Mouse (Mus musculus): ENCODE measurements around the gene Gde1.
A peak's percentile ranks its signal among the peaks of the same experiment; 100 is the strongest.

The Gde1 gene

DNA sequence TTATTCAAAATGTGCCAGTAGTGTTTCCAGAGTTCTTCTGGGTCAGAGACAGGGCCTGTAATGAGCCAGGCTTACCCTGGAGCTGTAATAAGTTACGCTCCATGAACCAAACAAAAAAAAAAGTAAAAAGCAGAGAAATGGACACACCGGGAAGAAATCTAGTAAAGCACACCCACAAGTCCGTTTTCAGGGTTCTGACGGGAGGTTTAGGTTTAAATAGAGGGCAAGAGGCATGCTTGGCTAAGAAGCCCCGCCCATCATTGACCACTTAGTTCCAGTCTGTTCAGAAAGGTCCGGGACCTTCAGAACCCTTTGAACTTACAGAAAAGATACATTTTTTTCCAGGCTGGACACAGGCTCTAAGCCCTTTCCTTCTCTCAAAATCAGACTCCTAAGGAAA, 473 bp upstream of the Gde1 start:
- DNase-seq: no peak

DNA sequence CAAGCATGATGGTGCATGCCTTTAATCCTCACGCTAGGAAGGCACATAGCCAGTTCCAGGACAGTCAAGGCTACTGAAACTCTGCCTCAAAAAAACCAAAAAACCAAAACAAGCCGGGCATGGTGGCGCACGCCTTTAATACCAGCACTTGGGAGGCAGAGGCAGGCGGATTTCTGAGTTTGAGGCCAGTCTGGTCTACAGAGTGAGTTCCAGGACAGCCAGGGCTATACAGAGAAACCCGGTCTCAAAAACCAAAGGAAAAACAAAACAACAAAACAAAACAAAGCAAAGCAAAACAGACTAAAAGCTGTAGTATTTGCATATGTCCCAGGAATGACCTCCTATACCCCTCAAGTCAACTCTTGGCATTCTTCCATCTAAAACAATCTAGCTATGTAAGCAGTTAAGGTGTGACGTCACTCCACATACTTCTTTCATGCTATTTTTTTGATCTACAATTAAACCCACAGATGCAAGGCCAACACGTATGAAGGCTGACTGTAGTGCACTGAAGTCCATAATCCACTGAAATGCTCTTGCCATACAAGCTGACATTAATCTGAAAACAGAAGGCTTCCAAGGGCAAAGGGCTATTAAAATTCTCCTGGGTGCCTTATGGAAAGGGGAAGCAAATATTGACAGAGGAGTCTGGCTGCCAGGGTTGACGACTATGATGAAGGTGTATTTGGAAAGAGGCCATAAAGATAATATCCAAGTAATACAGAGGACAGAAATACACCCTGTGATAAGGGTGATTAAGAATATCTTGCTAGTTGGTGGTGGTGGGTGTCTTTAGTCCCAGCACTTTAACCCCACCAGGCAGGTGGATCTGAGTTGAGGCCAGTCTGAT, 1.4 kb downstream of the Gde1 start:
- no peak for DNase-seq

DNA sequence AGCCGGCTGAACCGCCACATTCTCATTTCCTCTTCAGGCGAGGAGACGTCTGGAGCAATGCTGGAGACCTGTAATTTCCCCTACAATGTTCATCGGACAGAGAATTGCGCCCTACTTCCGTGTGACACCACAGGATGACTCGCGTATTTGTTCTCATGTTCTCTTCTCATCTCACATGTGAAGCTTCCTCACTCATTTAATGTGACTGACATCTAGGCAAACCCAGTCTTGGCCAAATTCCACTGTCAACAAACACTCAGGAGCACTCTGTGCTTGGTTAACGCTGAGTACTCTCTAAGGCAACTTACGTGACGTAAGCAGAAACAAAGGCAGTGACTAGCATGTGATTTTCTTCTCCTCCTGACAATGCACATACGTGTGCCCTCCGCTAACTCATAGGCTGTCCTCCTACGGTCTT, 2.4 kb downstream of the Gde1 start:
- DNase-seq: no peak

DNA sequence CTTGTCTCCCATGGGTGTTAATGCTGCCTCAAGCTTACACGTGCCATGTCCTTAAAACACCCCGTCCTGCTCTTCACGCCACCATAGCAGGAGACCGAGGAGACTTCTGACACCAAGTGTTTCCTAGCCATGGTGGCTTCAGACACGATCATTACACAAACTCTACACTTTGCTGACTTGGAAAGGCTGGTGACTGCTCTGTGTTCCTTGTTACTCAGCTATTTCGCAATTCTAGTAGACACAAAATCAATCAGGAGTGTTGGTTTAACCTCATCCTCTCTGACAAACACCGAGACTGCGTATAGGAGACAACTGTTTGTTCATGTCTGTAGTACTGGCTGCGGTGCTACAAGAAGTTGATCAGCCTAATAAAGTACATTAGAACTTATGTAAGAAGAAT, 6.7 kb downstream of the Gde1 start:
- no peak for DNase-seq

DNA sequence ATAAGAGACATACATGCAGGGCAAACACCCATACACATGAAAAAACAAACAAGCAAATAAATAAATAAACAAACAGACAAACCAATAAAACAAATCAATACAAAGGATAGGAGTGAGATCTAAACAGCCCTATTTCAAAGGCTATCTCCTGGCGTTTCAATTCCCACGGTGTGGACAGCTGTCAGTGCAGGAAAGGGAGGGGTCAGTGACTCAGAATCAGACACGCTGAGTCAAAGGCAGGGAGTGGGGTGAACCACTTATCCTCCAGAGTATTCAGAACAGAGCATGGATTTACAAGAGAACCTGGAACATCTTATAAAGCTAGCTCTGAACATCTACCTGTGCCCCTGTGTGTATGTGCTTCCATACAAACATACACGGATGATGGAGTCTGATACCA, 8.4 kb downstream of the Gde1 start:
- no peak for DNase-seq

DNA sequence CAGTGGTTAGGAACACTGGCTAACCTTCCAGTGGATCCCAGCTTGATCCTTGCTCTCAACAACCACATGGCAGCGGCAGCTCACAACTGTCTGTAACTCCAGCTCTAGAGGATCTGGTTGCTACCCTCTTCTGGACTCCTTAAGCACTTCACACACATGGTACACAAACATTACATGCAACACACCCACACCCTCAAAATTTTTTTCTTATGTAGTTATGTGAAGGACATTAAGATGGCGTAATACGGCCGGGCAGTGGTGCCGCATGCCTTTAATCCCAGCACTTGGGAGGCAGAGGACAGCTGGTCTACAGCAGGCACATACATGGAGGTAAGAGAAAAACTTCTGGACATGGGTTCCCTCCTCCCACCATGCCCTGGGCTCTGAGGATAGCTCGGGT, 9.4 kb downstream of the Gde1 start:
- no peak for DNase-seq

DNA sequence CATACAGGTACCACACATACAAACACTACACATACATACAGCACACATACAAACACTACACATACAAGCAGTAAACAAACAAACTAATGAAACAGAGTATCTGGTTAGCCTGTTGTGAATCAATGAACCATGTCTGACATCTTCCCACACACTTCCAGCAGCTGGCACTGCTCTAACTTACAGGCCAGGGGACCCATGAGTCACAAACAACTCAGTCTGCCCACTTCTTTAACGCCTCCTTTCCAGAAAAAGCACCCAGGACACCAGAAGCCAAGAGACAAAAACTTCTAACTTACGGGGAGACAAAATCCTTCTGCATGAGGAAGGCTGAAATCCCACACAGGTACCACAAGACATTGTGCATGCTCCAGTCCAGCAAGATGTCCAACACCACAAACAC, 14.3 kb downstream of the Gde1 start:
- DNase-seq: no peak

DNA sequence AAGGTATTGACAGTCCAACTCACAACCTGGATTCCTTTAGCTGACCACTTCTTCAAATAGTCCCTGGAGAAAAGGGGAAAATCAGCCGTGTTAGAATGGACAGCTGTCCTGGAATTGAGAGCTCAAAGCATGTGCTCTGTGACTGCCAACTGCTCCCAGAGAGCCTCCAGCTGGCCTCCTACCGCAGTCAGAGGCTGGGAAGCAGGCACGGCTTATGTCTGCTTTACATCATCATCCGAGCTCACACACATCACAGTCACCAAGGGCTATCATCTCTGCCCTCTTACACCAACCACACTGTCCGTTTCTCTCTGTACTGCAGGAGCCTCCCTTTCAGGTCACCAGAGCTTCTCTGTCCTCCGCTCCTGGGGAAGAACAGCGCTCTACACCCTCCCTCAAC, 16.5 kb downstream of the Gde1 start:
- DNase-seq: peak; percentile 62

DNA sequence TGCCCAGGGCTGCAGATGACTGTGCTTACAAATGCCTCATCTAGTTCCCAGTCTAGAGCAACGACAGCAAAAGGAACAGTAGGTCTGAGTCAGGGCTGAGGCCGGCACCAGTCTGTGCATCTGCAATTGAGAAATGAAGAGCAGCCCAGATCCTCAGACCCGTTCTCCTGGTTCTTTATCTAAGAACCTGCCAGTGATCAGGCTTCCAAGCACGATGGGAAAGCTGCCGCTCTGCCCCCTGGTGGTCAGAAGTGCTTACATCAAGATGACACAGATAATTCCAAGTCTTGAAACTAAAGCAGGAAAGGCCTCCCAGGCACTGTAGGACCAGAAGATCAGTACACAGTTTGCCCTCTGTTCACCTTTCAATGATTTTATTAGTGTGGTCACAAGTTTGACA, 17.4 kb downstream of the Gde1 start:
- DNase-seq: peak; percentile 79

DNA sequence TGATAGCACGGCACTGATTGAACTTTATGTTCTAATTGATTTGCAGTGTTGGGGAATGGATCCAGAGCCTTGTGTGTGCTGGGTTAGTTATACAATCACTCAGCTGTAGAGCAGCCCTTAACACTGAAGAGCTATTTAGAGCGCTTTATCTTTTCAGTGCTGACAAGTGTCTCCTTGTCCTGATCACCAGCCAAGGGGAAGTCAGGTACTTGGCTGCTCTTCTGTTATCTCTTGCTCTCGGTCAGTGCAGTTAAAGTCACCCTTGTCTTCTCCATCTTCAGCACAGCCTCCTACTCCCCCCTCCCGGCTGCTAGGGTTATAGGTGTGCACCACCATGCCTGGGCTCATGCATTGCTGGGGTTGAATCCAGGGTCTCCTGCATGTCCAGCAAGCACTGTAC, 28.8 kb downstream of the Gde1 start:
- no peak for DNase-seq

DNA sequence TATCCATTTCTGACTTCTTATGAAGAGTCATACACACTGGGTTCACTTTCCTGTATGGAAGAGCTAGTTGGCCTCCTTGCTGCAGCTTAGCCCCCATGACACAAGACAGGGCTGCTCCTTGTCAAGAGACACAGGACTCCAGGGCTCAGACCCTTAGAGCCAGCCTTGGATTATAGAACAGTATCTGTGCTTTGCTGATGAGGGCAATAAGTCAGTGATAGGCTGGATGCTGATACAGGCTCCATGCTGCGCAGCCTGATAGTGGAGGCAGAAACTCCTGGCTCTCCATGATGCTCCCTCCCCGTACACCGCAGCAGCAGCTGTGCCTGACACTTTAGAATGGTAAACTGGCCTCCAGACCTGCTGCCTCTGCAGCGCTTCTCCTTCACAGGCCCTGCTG, 35.4 kb downstream of the Gde1 start:
- no peak for DNase-seq

DNA sequence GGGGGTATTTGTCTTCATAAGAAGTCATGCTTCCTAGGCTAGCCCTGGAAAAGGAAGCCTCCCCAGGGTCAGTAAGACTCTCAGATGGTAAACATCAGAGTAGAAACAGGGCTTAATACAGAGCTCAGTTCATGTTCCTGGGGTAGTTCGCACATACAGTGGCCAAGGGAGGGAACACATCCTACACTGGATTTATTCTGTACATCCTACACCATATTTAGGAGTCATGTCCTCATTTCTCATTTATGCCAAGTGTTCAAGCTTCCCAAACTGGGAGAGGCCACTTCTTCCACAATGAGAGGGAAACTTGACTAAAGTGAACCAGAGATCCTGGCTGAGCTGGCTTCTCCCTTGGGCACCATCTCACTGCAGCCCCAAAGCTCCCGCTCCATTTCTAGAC, 37.8 kb downstream of the Gde1 start:
- no peak for DNase-seq

DNA sequence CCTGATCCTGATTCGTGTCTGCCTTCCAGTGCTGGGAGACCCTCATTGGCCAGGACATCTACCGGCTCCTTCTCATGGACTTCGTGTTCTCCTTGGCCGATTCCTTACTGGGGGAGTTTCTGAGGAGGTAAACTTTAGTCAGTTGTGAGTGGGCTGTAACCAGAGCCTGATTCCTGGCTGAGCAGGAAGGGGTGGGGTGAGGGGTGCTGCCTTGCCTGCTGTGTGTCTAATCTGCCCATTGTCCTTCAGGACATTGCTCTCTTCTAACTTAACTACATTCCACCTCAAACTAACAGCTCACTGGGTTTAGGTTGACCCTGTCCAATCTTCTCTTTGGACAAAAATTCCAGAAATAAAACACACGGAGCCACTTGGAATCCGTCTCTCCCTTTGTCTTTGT, 48.8 kb downstream of the Gde1 start:
- DNase-seq: no peak

DNA sequence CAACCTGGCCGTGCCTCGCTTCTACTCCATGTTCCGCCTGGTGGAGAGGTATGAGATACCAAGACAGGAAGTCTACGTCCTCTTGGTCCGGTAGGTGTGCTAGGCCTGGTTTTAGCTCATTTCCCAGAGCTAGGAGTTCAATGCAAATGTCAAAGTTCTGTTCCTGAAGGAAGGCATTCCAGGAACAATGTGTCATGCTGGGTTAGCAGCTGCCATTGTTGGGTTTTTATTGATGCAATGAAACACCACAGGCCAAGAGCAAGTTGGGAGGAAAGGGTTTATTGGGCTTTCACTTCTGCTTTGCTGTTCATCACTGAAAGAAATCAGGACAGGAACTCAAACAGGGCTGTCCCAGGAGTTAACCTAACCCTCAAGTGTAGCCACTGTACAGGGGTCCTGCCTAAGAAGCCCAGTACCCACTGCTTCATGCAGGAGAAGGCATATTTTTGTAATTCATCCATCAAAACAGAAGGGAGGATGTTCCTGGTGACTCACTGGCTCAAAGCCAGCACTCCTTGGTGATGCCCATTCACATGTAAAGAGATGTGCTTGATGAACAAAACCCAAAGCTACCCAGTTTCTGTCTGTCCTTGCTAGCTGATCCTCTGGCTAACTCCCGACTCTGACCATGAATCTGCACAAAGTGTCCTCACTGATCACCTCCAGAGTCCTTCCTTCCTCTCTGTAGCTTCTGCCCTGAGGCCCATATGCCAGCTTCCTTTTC, 52.8 kb downstream of the Gde1 start:
- peak; percentile 43 for DNase-seq

DNA sequence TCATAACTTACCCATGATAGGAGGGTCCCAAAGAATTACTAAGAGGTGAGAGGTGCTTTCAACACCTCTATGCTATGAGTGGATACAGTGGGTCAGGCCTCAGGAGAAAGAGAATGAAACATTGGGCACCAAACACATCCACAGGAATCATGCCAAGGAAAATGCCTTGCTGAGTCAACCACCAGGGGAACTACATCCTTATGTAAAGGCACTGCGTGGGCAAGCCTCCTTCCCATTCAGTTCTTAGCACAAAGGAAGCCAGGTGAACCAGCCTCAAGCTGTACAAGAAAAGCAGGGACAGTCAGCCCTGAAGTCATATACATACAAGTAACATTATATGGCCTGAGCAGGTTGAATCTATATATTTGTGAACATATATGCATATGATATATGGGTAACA, 54.7 kb downstream of the Gde1 start:
- no peak for DNase-seq

DNA sequence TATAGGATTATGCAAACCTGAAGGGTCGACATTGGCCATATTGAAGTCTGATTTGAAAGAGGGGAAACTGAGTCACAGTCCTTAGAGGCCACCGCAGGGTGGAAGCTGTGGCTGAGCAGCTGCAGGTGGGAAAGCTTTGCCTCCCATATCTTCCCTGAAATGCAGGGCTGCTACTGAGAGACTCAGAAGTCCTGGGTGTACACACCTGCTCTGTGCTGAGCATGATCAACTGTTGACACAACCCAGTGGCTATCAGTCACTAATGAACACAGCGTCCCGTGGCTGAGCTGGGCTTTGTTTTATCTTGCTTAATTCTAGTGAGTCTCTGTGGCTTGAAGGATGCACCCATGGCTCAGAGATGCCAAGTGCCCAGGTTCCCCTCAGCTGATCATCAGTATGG, 55.5 kb downstream of the Gde1 start:
- no peak for DNase-seq

DNA sequence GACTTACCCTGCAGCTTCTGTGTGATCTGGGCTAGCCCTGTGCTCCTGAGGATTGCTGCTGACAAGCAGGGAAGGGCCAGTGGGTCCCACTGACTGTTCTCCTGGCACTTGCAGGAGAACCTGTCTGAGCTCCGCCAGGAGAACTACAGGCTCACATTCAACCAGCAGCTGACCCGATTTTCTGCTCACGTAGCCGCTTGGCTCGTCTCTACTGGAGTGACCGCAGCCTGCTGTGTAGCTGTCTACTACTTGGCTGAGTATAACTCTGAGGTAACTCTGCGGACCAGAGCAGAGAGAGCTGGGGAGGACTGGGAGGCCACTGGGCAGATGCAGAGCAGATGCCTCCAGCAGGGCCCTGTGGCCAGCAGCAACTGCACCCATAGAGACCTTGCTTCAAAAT, 56.2 kb downstream of the Gde1 start:
- peak; percentile 47 for DNase-seq

DNA sequence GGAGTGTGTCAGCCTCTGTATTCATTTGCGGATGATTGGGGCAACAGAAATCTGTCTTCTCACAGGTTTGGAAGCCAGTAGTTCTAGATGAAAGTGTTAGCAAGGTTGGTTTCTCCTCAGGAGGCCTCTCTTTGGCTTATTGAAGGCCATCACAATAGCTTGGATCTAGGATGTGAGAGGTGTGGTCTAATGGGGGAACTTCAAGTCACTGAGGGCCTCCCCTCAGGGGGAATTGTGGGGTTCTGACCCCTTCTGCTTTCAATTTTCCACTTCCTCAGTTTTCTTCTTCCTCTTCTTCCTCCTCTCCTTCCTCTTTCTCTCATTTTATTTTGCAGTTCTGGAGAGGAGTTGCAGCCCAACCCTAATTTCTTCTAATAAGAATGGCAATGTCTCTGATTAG, 59.3 kb downstream of the Gde1 start:
- DNase-seq: no peak
